Mouse (Mus musculus): Measurements from ENCODE around the gene Pim3. TPM values are rescaled to one million over a fixed set of nuclear protein-coding genes. Genes with fewer than 3 reads are reported as not detected.

Gene Pim3
- polyA plus RNA-seq, 1 experiment from 2014 or later = 77.4 TPM

- Histone ChIP-seq H3K27ac (ENCODE audit: low read depth, low read length) (no peak overlapping the region), H3K27me3 (replicated peaks; ENCODE audit: control insufficient read depth, insufficient read depth, low read length) (no peaks in the 10 kb centered on the region), H3K4me3 (ENCODE audit: low read length) (no peak overlapping the region), H3K4me1 (ENCODE audit: control insufficient read depth, insufficient read depth, low read depth, low read length) (peaks cover 18% of the 10 kb centered on the region), H3K36me3 (ENCODE audit: control insufficient read depth, insufficient read depth, low read length) (peaks cover 35% of the 10 kb centered on the region), H3K9ac (ENCODE audit: low read depth, low read length) (no peak overlapping the region), H3K4me2 (ENCODE audit: low read length) (no peak overlapping the region), H3K9me3 (ENCODE audit: control insufficient read depth, low read length) (no peaks in the 10 kb centered on the region)
- 95% methylated on average over 7 of the region's 7 CpGs for WGBS
- ATAC-seq = no peak
Measured at GRCm38 (mm10) chr15:88822513-88822912, 39.5 kb upstream of the Pim3 start.

GRCm38 (mm10) chr15:88823376-88823775 lies 38.6 kb upstream of the Pim3 start:
- Histone ChIP-seq H3K9ac (ENCODE audit: low read depth, low read length) (no peak overlapping the region), H3K4me1 (ENCODE audit: control insufficient read depth, insufficient read depth, low read depth, low read length) (peaks cover 16% of the 10 kb centered on the region), H3K4me3 (ENCODE audit: low read length) (no peak overlapping the region), H3K36me3 (ENCODE audit: control insufficient read depth, insufficient read depth, low read length) (peaks cover 35% of the 10 kb centered on the region), H3K4me2 (ENCODE audit: low read length) (no peak overlapping the region), H3K27ac (ENCODE audit: low read depth, low read length) (no peak overlapping the region), H3K27me3 (replicated peaks; ENCODE audit: control insufficient read depth, insufficient read depth, low read length) (no peaks in the 10 kb centered on the region), H3K9me3 (ENCODE audit: control insufficient read depth, low read length) (no peaks in the 10 kb centered on the region)
- ATAC-seq = no peak
- WGBS = 89% methylated on average over 5 of the region's 5 CpGs

GRCm38 (mm10) chr15:88827466-88827865 lies 34.5 kb upstream of the Pim3 start:
- no peak overlapping the region for H3K4me2 ChIP-seq (ENCODE audit: low read length)
- peaks cover 29% of the 10 kb centered on the region for H3K36me3 ChIP-seq (ENCODE audit: control insufficient read depth, insufficient read depth, low read length)
- WGBS = 95% methylated on average over 6 of the region's 6 CpGs
- no peaks in the 10 kb centered on the region for H3K27me3 ChIP-seq (replicated peaks; ENCODE audit: control insufficient read depth, insufficient read depth, low read length)
- no peak for ATAC-seq
- H3K27ac ChIP-seq (ENCODE audit: low read depth, low read length) = no peak overlapping the region
- H3K9me3 ChIP-seq (ENCODE audit: control insufficient read depth, low read length) = no peaks in the 10 kb centered on the region
- no peaks in the 10 kb centered on the region for H3K4me1 ChIP-seq (ENCODE audit: control insufficient read depth, insufficient read depth, low read depth, low read length)
- no peak overlapping the region for H3K9ac ChIP-seq (ENCODE audit: low read depth, low read length)
- H3K4me3 ChIP-seq (ENCODE audit: low read length) = no peak overlapping the region

GRCm38 (mm10) chr15:88827991-88828799 lies 33.8 kb upstream of the Pim3 start:
- 25% methylated on average over 9 of the region's 9 CpGs for WGBS
- H3K4me2 ChIP-seq (ENCODE audit: low read length) = no peak overlapping the region

GRCm38 (mm10) chr15:88828800-88829705 lies 32.9 kb upstream of the Pim3 start:
- Histone ChIP-seq H3K4me3 (ENCODE audit: low read length) (no peak overlapping the region), H3K4me2 (ENCODE audit: low read length) (no peak overlapping the region), H3K27ac (ENCODE audit: low read depth, low read length) (no peak overlapping the region), H3K9ac (ENCODE audit: low read depth, low read length) (no peak overlapping the region), H3K9me3 (ENCODE audit: control insufficient read depth, low read length) (no peaks in the 10 kb centered on the region), H3K27me3 (replicated peaks; ENCODE audit: control insufficient read depth, insufficient read depth, low read length) (no peaks in the 10 kb centered on the region), H3K36me3 (ENCODE audit: control insufficient read depth, insufficient read depth, low read length) (peaks cover 19% of the 10 kb centered on the region), H3K4me1 (ENCODE audit: control insufficient read depth, insufficient read depth, low read depth, low read length) (no peaks in the 10 kb centered on the region)
- peak; percentile 91 for ATAC-seq
- WGBS = 67% methylated on average over 15 of the region's 17 CpGs

More at GRCm38 (mm10) chr15:88827991-88828799, 33.8 kb upstream of the Pim3 start:
- Histone ChIP-seq H3K36me3 (ENCODE audit: control insufficient read depth, insufficient read depth, low read length) (peaks cover 23% of the 10 kb centered on the region), H3K4me3 (ENCODE audit: low read length) (no peak overlapping the region), H3K4me1 (ENCODE audit: control insufficient read depth, insufficient read depth, low read depth, low read length) (no peaks in the 10 kb centered on the region), H3K9ac (ENCODE audit: low read depth, low read length) (no peak overlapping the region), H3K27me3 (replicated peaks; ENCODE audit: control insufficient read depth, insufficient read depth, low read length) (no peaks in the 10 kb centered on the region), H3K27ac (ENCODE audit: low read depth, low read length) (no peak overlapping the region), H3K9me3 (ENCODE audit: control insufficient read depth, low read length) (no peaks in the 10 kb centered on the region)
- peak; percentile 37 for ATAC-seq

- no peak overlapping the region for H3K4me3 ChIP-seq (ENCODE audit: low read length)
- peaks cover 12% of the 10 kb centered on the region; the same call in 1 of the 2 replicates for H3K36me3 ChIP-seq (ENCODE audit: control insufficient read depth, insufficient read depth, low read length)
- no peak overlapping the region for H3K4me2 ChIP-seq (ENCODE audit: low read length)
- no peaks in the 10 kb centered on the region for H3K9me3 ChIP-seq (ENCODE audit: control insufficient read depth, low read length)
- H3K4me1 ChIP-seq (ENCODE audit: control insufficient read depth, insufficient read depth, low read depth, low read length) = no peaks in the 10 kb centered on the region
- no peak for ATAC-seq
- no peaks in the 10 kb centered on the region for H3K27me3 ChIP-seq (replicated peaks; ENCODE audit: control insufficient read depth, insufficient read depth, low read length)
- H3K27ac ChIP-seq (ENCODE audit: low read depth, low read length) = no peak overlapping the region
- H3K9ac ChIP-seq (ENCODE audit: low read depth, low read length) = no peak overlapping the region
- 72% methylated on average over 6 of the region's 6 CpGs for WGBS
Measured at GRCm38 (mm10) chr15:88829791-88830440, 32.1 kb upstream of the Pim3 start.

GRCm38 (mm10) chr15:88830696-88831095 lies 31.3 kb upstream of the Pim3 start:
- Histone ChIP-seq H3K9me3 (ENCODE audit: control insufficient read depth, low read length) (no peaks in the 10 kb centered on the region), H3K9ac (ENCODE audit: low read depth, low read length) (no peak overlapping the region), H3K4me1 (ENCODE audit: control insufficient read depth, insufficient read depth, low read depth, low read length) (no peaks in the 10 kb centered on the region), H3K4me2 (ENCODE audit: low read length) (no peak overlapping the region), H3K27ac (ENCODE audit: low read depth, low read length) (no peak overlapping the region), H3K4me3 (ENCODE audit: low read length) (no peak overlapping the region), H3K36me3 (ENCODE audit: control insufficient read depth, insufficient read depth, low read length) (peaks cover 7% of the 10 kb centered on the region; the same call in 1 of the 2 replicates), H3K27me3 (replicated peaks; ENCODE audit: control insufficient read depth, insufficient read depth, low read length) (no peaks in the 10 kb centered on the region)
- no peak for ATAC-seq
- 78% methylated on average over 5 of the region's 5 CpGs for WGBS

GRCm38 (mm10) chr15:88831482-88831881 lies 30.5 kb upstream of the Pim3 start:
- Histone ChIP-seq H3K36me3 (ENCODE audit: control insufficient read depth, insufficient read depth, low read length) (no peaks in the 10 kb centered on the region), H3K4me1 (ENCODE audit: control insufficient read depth, insufficient read depth, low read depth, low read length) (no peaks in the 10 kb centered on the region), H3K4me3 (ENCODE audit: low read length) (no peak overlapping the region), H3K27ac (ENCODE audit: low read depth, low read length) (no peak overlapping the region), H3K9me3 (ENCODE audit: control insufficient read depth, low read length) (no peaks in the 10 kb centered on the region), H3K9ac (ENCODE audit: low read depth, low read length) (no peak overlapping the region), H3K4me2 (ENCODE audit: low read length) (no peak overlapping the region), H3K27me3 (replicated peaks; ENCODE audit: control insufficient read depth, insufficient read depth, low read length) (no peaks in the 10 kb centered on the region)
- 64% methylated on average over 5 of the region's 5 CpGs for WGBS
- no peak for ATAC-seq
